Mouse (Mus musculus) megakaryocyte, embryonic 14.5 days (primary cell): ENCODE data around the gene Cdk11b.

Source experiments
- FLI1 ChIP-seq: IDR thresholded peaks from 2 replicates; pipeline ENCODE4 v1.6.1; 2012; ENCODE audit warnings: low read length, inconsistent platforms, mixed read lengths
- GATA1 ChIP-seq: IDR thresholded peaks from 3 replicates; pipeline ENCODE4 v1.6.1; 2012; ENCODE audit warnings: mixed read lengths, low read length, inconsistent platforms, borderline replicate concordance

DNA sequence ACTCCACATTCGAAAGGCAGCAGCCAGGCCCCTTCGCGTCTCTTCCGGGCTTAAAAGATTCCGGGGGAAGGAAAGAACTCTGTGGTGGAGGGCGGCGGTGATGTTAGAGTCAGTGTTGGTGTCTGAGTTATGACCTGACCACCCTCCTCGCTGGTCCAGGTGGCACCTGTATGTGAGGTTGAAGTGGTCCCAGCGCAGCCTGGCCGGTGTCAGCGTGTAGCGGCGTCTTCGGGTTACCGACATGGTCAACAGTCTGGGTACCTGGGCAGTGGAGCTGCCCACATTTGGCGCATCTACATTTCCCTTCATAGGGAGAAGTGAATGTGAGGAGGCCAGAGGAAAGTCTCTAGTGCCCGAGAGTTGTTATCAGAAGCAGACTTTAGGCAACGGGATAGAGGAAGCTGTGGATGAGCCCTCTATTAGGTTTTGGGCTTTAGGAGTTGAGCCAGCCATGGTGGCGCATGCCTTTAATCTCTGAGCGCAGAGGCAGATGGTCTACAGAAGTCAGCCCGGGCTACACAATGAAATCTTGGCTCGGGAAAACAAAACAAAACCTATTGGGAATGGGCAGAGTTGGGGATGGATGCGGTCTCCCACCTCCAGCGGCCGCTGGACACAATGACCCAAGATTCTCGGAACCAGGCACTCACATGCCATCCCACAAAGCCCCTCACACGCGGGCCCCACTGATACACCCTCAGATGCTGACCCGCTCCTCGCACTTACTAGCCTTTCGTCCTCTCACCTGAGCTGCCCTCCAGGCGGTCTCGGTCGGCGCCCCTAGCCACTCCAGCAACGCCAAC lies 27.8 kb downstream of the Cdk11b start:
- TF ChIP-seq GATA1 (no peak), FLI1 (no peak)
